Mouse (Mus musculus): ENCODE results near the gene Pspc1.

Pspc1 gene

DNA sequence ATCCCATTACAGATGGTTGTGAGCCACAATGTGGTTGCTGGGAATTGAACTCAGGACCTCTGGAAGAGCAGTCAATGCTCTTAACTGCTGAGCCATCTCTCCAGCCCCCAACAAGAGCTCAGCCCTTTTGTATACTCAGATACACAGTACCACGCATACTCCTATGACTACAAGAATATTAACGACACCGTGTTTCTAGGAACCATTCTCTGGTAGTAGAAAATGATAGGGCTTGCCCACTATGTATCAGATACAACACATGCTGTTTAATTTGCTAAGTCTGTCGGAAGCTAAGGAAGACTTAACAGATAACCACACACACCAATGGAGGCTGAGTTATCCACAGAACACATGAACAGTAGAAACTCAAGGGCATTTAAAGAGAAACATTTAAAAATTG lies 75.5 kb downstream of the Pspc1 start:
- in situ Hi-C loops (cut with MboI, MseI) = no loop called here

DNA sequence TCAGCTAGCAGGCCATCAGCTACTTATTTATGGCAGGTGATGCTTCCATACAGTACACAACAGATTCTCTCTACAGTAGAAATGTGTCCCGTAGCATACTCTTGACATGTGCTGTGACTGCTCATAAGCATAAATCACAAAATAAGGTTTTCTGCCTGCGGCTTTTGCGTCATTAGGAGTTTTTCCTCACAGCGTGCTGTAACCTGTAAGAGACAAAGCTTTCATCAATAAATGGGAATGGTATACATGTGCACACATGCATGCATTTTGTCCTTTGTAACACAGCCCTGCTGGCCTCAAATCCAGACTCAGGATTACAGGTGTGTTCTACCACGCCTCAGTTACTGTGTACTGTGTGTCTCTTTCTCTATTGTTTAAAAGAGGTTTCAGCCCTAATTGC lies 80.3 kb downstream of the Pspc1 start:
- in situ Hi-C loops (cut with MboI, MseI) = no loop called here

DNA sequence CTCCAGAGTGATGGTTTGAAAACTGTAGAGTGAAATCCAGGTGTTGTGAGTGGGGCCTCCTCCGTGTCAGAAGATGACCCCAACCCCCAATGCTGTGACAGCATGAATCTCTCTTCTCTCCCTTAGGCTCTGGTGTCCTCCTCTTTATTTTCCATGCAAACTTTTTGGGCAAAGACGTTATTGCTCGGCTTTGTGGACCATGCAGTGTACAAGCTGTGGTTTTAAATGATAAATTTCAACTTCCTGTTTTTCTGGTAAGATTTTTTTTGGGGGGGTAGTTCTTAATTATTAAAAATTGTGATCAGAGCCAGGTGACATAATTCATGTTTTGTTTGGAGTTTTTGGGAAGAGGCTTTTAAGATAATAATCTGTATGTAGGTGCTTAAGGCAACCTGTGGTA lies 82.6 kb downstream of the Pspc1 start:
- in situ Hi-C loops (cut with MboI, MseI) = no loop called here

DNA sequence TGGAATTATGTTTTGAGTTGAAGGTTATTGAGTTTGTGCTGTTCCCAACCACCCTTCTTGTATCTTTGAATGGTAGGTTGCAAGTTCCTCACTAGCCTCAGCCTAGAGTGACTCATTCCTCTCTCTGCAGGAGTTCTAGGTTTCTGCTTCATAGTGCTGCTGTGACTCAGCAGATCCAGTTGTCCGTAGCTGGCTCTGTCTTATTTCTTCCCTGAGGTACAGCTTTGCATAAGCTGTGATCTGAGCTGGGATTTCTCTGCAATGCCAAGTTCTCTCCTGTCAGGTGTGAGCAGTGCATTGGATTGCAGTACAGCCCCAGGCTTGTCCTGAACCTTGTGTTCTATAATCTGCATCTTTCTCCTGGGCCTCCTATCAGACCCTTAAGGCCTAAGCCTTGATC lies 88.3 kb downstream of the Pspc1 start:
- in situ Hi-C loops (cut with MboI, MseI) = loop anchor here (5.0 kb wide), 1 partner anchor 68 kb away; no protein-coding TSS in a partner anchor

DNA sequence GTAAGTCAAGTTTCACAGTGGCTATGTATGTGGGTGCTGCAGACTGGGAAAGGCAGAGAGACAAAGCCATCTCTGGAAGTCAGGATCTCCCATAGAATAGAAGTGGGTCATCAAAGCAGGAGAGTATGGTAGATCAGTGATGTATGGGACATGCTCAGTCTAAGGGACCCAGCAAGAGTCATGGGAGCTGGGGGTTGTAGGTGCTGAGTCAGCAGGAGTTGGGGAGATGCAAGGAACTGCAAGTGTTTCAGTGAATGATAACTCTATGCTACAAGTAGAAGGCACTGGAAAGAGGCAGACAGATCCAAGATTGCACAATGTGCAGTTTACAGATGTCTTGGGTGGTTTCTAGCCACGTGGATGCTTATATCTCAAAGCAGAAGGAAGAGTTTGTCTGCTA lies 89.0 kb downstream of the Pspc1 start:
- in situ Hi-C loops (cut with MboI, MseI) = loop anchor here (5.0 kb wide), 1 partner anchor 68 kb away; no protein-coding TSS in a partner anchor

DNA sequence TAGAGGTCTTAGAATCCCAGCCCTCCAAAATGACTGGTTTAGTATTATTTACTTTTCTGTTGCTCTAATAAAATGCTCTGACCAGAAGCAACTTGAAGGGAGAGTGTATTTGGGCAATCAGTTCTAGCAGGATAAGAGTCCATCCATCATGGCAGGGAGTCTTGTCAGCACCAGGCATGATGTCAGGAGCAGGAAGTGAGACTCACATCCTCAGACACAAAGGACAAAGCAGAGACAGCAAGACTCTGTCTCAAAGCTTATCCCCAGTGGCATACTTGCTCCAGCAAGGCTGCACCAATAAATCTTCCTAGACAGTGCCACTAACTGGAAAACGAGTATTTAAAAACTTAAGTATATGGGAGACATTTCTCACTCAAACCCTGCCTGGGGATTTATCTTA lies 92.7 kb downstream of the Pspc1 start:
- in situ Hi-C loops (cut with MboI, MseI) = loop anchor here (5.0 kb wide), 1 partner anchor 72 kb away; no protein-coding TSS in a partner anchor
